Mouse (Mus musculus) bone marrow macrophage, adult 2 months (primary cell): ENCODE data around the gene Urod.

Experiments
- CTCF ChIP-seq: IDR thresholded peaks from 2 replicates; pipeline ENCODE4 v1.5.1; 2012; ENCODE audit warnings: low read depth, mild to moderate bottlenecking, low read length, moderate library complexity
- POLR2A ChIP-seq: IDR thresholded peaks from 2 replicates; pipeline ENCODE4 v1.6.1; 2012; ENCODE audit warnings: mild to moderate bottlenecking, low read depth, low read length, borderline replicate concordance

GRCm38 (mm10) chr4:116954951-116955350 is 39.3 kb downstream of the Urod start:
- no peak for TF ChIP-seq CTCF
- no peak for TF ChIP-seq POLR2A
